ENCODE assay signal across 11 mouse cellular contexts in the genomic region with DNA sequence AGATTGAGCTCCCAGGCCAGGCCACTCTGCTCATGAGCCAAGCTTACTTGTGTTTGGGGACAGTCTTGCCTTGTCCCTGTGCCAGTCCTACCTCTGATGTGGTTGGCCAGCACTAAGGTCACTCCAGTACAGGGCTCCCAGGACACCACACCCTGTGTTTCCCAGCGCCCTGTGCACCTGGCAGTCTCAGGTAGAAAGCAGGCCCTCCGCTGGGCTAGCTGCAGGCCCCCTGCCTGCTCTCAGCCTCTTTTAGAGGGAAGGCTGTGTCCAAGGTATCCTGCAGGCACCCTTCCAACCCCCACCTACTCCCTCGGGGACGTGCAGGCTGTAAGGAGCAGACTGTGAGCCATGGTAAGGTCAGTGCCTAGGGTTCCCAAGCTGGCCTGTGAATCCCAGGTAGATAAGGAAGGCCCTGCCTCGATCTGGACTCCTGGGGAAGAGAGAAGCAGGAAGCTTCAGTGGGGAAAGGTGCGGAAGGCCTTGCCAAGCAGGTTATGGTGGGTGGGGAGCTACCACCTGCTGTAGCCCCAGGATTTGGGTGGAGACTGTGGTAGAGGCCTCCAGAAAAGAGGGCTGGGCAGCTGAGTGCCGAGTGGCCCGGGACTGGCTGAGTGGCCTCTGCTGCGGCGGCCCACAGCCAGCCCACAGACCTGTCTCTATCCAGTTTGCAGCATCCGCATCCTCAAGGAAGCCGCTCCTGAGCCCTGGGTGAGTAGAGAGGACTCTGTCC. TPM values are rescaled to one million over a fixed set of nuclear protein-coding genes. Genes with fewer than 3 reads are reported as not detected.
A peak's percentile ranks its signal among the peaks of the same experiment; 100 is the strongest.
DNase-seq lines count a peak whose midpoint lies in the region; ATAC-seq lines count a peak whose summit lies in the region.
"Had no signal": no experiment of that assay in that cellular context is flagged by ENCODE, and none has a peak within 500 bp of the region (broad histone marks: within the 10 kb centered on the region; RNA-seq: fewer than 3 reads in every experiment).

No protein-coding gene starts in this region.

- H3K27ac ChIP-seq in forebrain, embryonic 10.5 days, result 0 out of 2 replicates have a peak overlapping the region, but pooled peaks have one; percentile 22
- H3K27ac ChIP-seq in forebrain, embryonic 12.5 days, result no peak overlapping the region
- H3K27ac ChIP-seq in kidney, embryonic 15.5 days, result peak overlapping the region; percentile 59

- H3K4me2 ChIP-seq in forebrain, embryonic 12.5 days, result no peak overlapping the region
- no peak overlapping the region for H3K4me2 ChIP-seq in kidney, embryonic 15.5 days

- H3K4me1 ChIP-seq in forebrain, embryonic 10.5 days, result peaks cover 3% of the 10 kb centered on the region; the same call in 1 of the 2 replicates
- no peaks in the 10 kb centered on the region for H3K4me1 ChIP-seq in forebrain, embryonic 12.5 days
- peaks cover 21% of the 10 kb centered on the region for H3K4me1 ChIP-seq in kidney, embryonic 15.5 days

- no peak for DNase-seq in forebrain, embryonic 10.5 days (ENCODE audit: extremely low spot score, low spot score)
- DNase-seq in kidney, postnatal 14 days, result no peak
- DNase-seq in urinary bladder, adult 2 months (ENCODE audit: low spot score), result peak; percentile 42
- DNase-seq in urinary bladder, postnatal 25 days (ENCODE audit: low spot score), result no peak
- DNase-seq in left cerebral cortex, postnatal 10 days (ENCODE audit: extremely low spot score in 1 of 2, low spot score in 2 of 2), result no peak
- DNase-seq: cerebellum, postnatal 36 days; left cerebral cortex, postnatal 4 days had no signal

- no peaks in the 10 kb centered on the region for H3K36me3 ChIP-seq in forebrain, embryonic 10.5 days (replicated peaks)
- no peaks in the 10 kb centered on the region for H3K36me3 ChIP-seq in forebrain, embryonic 12.5 days (replicated peaks)
- no peaks in the 10 kb centered on the region for H3K36me3 ChIP-seq in kidney, embryonic 15.5 days

- no peak for ATAC-seq in forebrain, embryonic 12.5 days (ENCODE audit: low FRiP score)
- no peak; the same call in 1 of the 2 replicates for ATAC-seq in kidney, embryonic 15.5 days (replicated peaks; ENCODE audit: low FRiP score)
- ATAC-seq in CD4-positive, CD25-positive, alpha-beta regulatory T cell, adult 4 months, result no peak
- ATAC-seq: inflammation-experienced regulatory T-cells, adult 6 months had no signal

- no peak overlapping the region for H3K9ac ChIP-seq in forebrain, embryonic 12.5 days
- H3K9ac ChIP-seq in kidney, embryonic 15.5 days, result no peak overlapping the region

- 77% methylated on average over 12 of the region's 12 CpGs for WGBS in forebrain, embryonic 10.5 days
- 82% methylated on average over 12 of the region's 12 CpGs for WGBS in forebrain, embryonic 12.5 days
- 81% methylated on average over 12 of the region's 12 CpGs for WGBS in kidney, embryonic 15.5 days

- no peaks in the 10 kb centered on the region for H3K27me3 ChIP-seq in forebrain, embryonic 10.5 days (ENCODE audit: poor library complexity, severe bottlenecking)
- no peaks in the 10 kb centered on the region for H3K27me3 ChIP-seq in forebrain, embryonic 12.5 days
- no peaks in the 10 kb centered on the region for H3K27me3 ChIP-seq in kidney, embryonic 15.5 days

- no peak overlapping the region for H3K4me3 ChIP-seq in forebrain, embryonic 10.5 days
- H3K4me3 ChIP-seq in forebrain, embryonic 12.5 days (replicated peaks), result no peak overlapping the region
- no peak overlapping the region for H3K4me3 ChIP-seq in kidney, embryonic 15.5 days (replicated peaks)

- H3K9me3 ChIP-seq in forebrain, embryonic 10.5 days, result no peaks in the 10 kb centered on the region
- H3K9me3 ChIP-seq in forebrain, embryonic 12.5 days, result no peaks in the 10 kb centered on the region
- H3K9me3 ChIP-seq in kidney, embryonic 15.5 days (replicated peaks), result no peaks in the 10 kb centered on the region

- intact Hi-C loops in left cerebral cortex, postnatal 10 days (cut with DNase I), result no loop called here

RNA-seq across cellular contexts. Expression of a gene that starts 39.2 kb away (rescaled TPM):
- polyA plus RNA-seq in forebrain, embryonic 10.5 days (2016; fragmentation: Nextera tagmentation; extraction: Ambion mirVana), result 1.3 and 1.4 TPM in 2 replicates
- polyA plus RNA-seq in forebrain, embryonic 12.5 days (2016; fragmentation: Nextera tagmentation; extraction: Ambion mirVana), result 1.4 and 1.6 TPM in 2 replicates
- polyA plus RNA-seq in kidney, embryonic 15.5 days (2015; fragmentation: Nextera tagmentation; extraction: Ambion mirVana), result 2.3 and 2.7 TPM in 2 replicates
- 23.8 and 30.0 TPM in 2 replicates for polyA plus RNA-seq in urinary bladder, adult 2 months (2012; rRNA removed)
- polyA plus RNA-seq in CD4-positive, CD25-positive, alpha-beta regulatory T cell, adult 4 months (2017; shearing (Covaris generic)), result 1 to 10 TPM; 2.6 to 4.6 TPM
- total RNA-seq in left cerebral cortex, postnatal 10 days (2021), result 10 to 100 TPM; 19.4 to 23.8 TPM

RNA-seq across cellular contexts. Expression of a gene that starts 41.6 kb away (rescaled TPM):
- polyA plus RNA-seq in forebrain, embryonic 10.5 days (2016; fragmentation: Nextera tagmentation; extraction: Ambion mirVana), result 31.6 and 32.5 TPM in 2 replicates
- 25.9 and 26.0 TPM in 2 replicates for polyA plus RNA-seq in forebrain, embryonic 12.5 days (2016; fragmentation: Nextera tagmentation; extraction: Ambion mirVana)
- polyA plus RNA-seq in kidney, embryonic 15.5 days (2015; fragmentation: Nextera tagmentation; extraction: Ambion mirVana), result 28.4 and 33.7 TPM in 2 replicates
- polyA plus RNA-seq in urinary bladder, adult 2 months (2012; rRNA removed), result 11.6 and 18.0 TPM in 2 replicates
- 1 to 10 TPM; 3.7 to 7.7 TPM for polyA plus RNA-seq in CD4-positive, CD25-positive, alpha-beta regulatory T cell, adult 4 months (2017; shearing (Covaris generic))
- 10 to 100 TPM; 32.2 to 33.3 TPM for total RNA-seq in left cerebral cortex, postnatal 10 days (2021)

RNA-seq across cellular contexts. Expression of a gene that starts 56.6 kb away (rescaled TPM):
- 511 and 540 TPM in 2 replicates for polyA plus RNA-seq in forebrain, embryonic 10.5 days (2016; fragmentation: Nextera tagmentation; extraction: Ambion mirVana)
- 370 and 384 TPM in 2 replicates for polyA plus RNA-seq in forebrain, embryonic 12.5 days (2016; fragmentation: Nextera tagmentation; extraction: Ambion mirVana)
- polyA plus RNA-seq in kidney, embryonic 15.5 days (2015; fragmentation: Nextera tagmentation; extraction: Ambion mirVana), result 643 and 689 TPM in 2 replicates
- 1,892 and 2,281 TPM in 2 replicates for polyA plus RNA-seq in urinary bladder, adult 2 months (2012; rRNA removed)
- polyA plus RNA-seq in CD4-positive, CD25-positive, alpha-beta regulatory T cell, adult 4 months (2017; shearing (Covaris generic)), result 100 to 1,000 TPM; 798 to 811 TPM
- 100 to 1,000 TPM; 454 to 468 TPM for total RNA-seq in left cerebral cortex, postnatal 10 days (2021)
